Mouse (Mus musculus) cortical plate, adult 2 months (tissue): ENCODE data around the gene Hist1h2bm.

ENCODE experiments used
- CTCF ChIP-seq: fragments of 200-500 bp; IDR thresholded peaks from 2 replicates; pipeline ENCODE4 v1.5.1; 2011; ENCODE audit warnings: mild to moderate bottlenecking, control low read depth, low read length; ENCODE audit not compliant: insufficient read depth; ENCODE audit errors: extremely low read depth
- POLR2A ChIP-seq: fragments of 200-500 bp; IDR thresholded peaks from 2 replicates; pipeline ENCODE4 v1.6.1; 2011; ENCODE audit warnings: mild to moderate bottlenecking, low read length, control low read depth; ENCODE audit not compliant: insufficient read depth; ENCODE audit errors: extremely low read depth

- TF ChIP-seq POLR2A (no peak), CTCF (no peak)
Observed at GRCm38 (mm10) chr13:21718381-21719080, 3.3 kb upstream of the Hist1h2bm start.
